Mouse (Mus musculus) c-Kit-positive CD71-positive TER-119-negative erythroid progenitor cells, embryonic 14.5 days (primary cell): ENCODE results near the gene Fgfr1op2.

Experiments used
- DNase-seq: peaks from one replicate; pipeline ENCODE4 v3.0.0-alpha.2; 2013; ENCODE audit warnings: low read depth

The Fgfr1op2 gene

DNA sequence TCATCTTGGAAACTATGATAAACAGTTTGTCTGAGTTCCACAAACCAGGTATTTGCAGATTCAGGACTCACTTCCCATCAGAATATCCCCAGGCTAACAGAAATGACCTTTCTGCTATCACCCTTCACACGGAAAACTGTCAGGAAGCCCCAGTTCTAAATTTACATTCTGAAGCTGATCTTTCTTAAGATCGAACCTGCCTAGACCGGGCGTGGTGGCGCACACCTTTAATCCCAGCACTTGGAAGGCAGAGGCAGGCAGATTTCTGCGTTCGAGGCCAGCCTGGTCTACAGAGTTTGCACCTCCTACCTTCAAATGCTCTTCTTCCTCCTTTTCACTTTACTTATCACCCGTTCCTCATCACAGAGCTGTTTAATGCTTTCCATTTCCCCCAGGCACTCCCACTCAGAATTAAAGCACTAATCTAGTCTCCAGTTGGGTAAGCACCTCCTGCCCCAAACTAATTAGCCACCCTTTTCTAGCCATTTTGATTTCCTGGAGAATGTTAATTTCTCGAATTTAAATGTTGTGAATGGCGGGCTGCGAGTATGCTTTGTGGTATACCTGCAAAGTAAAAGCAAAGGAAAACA, 64.7 kb downstream of the Fgfr1op2 start:
- no peak for DNase-seq

DNA sequence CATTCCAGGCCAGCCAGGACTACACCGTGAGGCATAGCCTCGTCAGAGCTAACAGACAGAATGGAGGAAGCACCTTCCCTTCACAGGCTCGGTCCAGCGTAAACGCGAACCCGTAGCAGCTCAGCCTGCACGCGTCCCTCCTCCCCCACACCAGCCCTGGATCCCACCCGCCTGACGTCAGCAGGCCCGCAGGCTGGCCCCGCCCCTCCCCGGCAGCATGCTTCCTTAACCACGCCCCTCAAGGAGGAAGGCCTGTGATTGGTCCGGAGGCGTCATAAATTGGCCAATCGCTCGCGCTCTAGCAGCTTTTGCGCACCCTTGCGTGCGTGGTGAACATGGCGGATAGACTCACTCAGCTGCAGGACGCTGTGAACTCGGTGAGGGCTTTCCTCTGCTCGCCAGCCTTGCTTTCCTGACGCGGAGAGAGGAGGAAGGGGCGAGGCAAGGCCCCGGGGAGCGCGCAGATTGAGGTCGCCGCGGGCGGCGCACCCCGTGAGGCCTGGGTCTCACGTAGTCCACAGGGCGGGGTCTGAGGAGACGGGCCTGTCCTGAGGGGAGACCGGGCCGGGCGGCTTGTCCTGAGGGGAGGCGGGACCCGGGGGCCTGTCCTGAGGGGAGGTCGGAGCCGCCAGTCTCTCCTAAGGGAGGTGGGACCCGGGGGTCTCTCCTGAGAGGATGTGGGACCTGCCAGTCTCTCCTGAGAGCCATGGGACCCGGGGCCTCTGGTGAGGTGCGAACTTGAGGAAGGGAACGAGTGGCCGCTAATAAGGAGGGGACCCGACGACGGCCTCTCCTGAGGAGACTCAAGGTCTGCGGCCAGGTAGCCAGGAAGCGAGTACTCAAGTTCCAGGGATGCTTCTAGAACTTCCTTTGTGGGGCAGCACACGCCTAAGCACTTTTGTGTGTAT, 65.5 kb downstream of the Fgfr1op2 start, which contains the start of the genes Med21 and Tm7sf3:
Gene Med21, plus strand, starts transcription at position 272 of the 908 bp plus-strand sequence.
Gene Tm7sf3, minus strand, starts transcription at position 549 of the 908 bp plus-strand sequence.
- peak; percentile 97 for DNase-seq

DNA sequence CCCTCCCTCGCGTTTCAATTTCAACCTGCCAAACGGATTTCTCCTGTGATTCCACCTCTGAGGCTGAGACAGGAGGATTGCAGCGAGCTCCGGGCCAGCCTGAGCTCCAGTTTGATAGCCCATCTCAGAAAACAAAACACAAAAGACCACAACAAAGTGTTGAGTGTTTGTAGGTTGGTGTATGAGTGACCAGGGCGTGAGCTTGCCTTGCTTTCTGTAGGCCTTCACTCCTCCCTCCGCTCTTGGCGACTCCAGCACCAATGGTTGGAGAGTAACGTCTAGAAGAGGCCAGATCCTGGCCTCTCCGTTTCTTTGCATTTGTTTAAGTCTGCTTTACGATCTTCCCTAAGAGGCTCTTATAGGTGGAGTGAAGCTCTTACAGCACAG, 66.2 kb downstream of the Fgfr1op2 start:
- no peak for DNase-seq
